Mouse (Mus musculus) heart, embryonic 13.5 days (tissue): ENCODE results near the gene Stat1. TPM values are rescaled to one million over a fixed set of nuclear protein-coding genes. Genes with fewer than 3 reads are reported as not detected.

Experiments
- polyA plus RNA-seq: library from polyadenylated mRNA; unstranded; fragments of >200 nt; fragmentation: Nextera tagmentation; extraction: Ambion mirVana; gene quantifications from 2 replicates; pipeline ENCODE4 v1.2.1, GENCODE M21; 2015

Gene Stat1
- polyA plus RNA-seq, 1 experiment from 2014 or later, result 27.2 TPM

Other genes starting within 250 kb of the Stat1 start
- 33.5 and 33.7 TPM in 2 replicates for gene Myo1b, start 203.4 kb upstream of the Stat1 start, polyA plus RNA-seq
- gene Stat4, start 132.3 kb upstream of the Stat1 start, polyA plus RNA-seq, result 1.7 and 2.1 TPM in 2 replicates
- 14.7 and 20.5 TPM in 2 replicates for gene Gls, start 113.8 kb downstream of the Stat1 start, polyA plus RNA-seq